Mouse (Mus musculus): ENCODE results near the gene Tmem207. TPM values are rescaled to one million over a fixed set of nuclear protein-coding genes. Genes with fewer than 3 reads are reported as not detected.

Gene Tmem207
- total and polyA plus RNA-seq, 3 experiments, result 0.16 TPM; not detected in 2

GRCm38 (mm10) chr16:26558797-26559196, 32.2 kb upstream of the Tmem207 start:
- Histone ChIP-seq H3K4me1 (ENCODE audit: insufficient read depth, low read depth, low read length) (no peaks in the 10 kb centered on the region), H3K27me3 (ENCODE audit: insufficient read depth, low read length) (no peaks in the 10 kb centered on the region), H3K36me3 (replicated peaks) (no peaks in the 10 kb centered on the region), H3K9me3 (replicated peaks) (no peaks in the 10 kb centered on the region), H3K4me3 (ENCODE audit: low read depth, low read length) (no peak overlapping the region)
- ATAC-seq (ENCODE audit: extremely low read depth, insufficient number of reproducible peaks, low FRiP score, poor library complexity, severe bottlenecking) (no peak), DNase-seq (ENCODE audit: low spot score) (no peak)
- TF ChIP-seq CTCF (IDR thresholded peaks at IDR 0.05; ENCODE audit: low read depth, low read length), result no peak
- no peak for TF ChIP-seq GATA1 (IDR thresholded peaks at IDR 0.05; ENCODE audit: borderline replicate concordance, low read length)
- TF ChIP-seq POLR2AphosphoS5 (IDR thresholded peaks at IDR 0.05; ENCODE audit: insufficient replicate concordance, low read depth, low read length), result no peak
- no peak for TF ChIP-seq GATA2 (IDR thresholded peaks at IDR 0.05; ENCODE audit: borderline replicate concordance, low read depth, low read length)
- TF ChIP-seq TAL1 (conservative IDR thresholded peaks at IDR 0.05; ENCODE audit: low read depth, low read length), result no peak

GRCm38 (mm10) chr16:26552234-26552633, 25.7 kb upstream of the Tmem207 start:
- DNase-seq (ENCODE audit: low spot score) (no peak), ATAC-seq (ENCODE audit: extremely low read depth, insufficient number of reproducible peaks, low FRiP score, poor library complexity, severe bottlenecking) (no peak)
- Histone ChIP-seq H3K27me3 (ENCODE audit: insufficient read depth, low read length) (no peaks in the 10 kb centered on the region), H3K9me3 (replicated peaks) (no peaks in the 10 kb centered on the region), H3K36me3 (replicated peaks) (no peaks in the 10 kb centered on the region), H3K4me1 (ENCODE audit: insufficient read depth, low read depth, low read length) (no peaks in the 10 kb centered on the region), H3K4me3 (ENCODE audit: low read depth, low read length) (no peak overlapping the region)
- no peak for TF ChIP-seq GATA1 (IDR thresholded peaks at IDR 0.05; ENCODE audit: borderline replicate concordance, low read length)
- no peak for TF ChIP-seq CTCF (IDR thresholded peaks at IDR 0.05; ENCODE audit: low read depth, low read length)
- no peak for TF ChIP-seq GATA2 (IDR thresholded peaks at IDR 0.05; ENCODE audit: borderline replicate concordance, low read depth, low read length)
- no peak for TF ChIP-seq TAL1 (conservative IDR thresholded peaks at IDR 0.05; ENCODE audit: low read depth, low read length)
- no peak for TF ChIP-seq POLR2AphosphoS5 (IDR thresholded peaks at IDR 0.05; ENCODE audit: insufficient replicate concordance, low read depth, low read length)

GRCm38 (mm10) chr16:26549221-26549620, 22.7 kb upstream of the Tmem207 start:
- Histone ChIP-seq H3K4me1 (ENCODE audit: insufficient read depth, low read depth, low read length) (no peaks in the 10 kb centered on the region), H3K36me3 (replicated peaks) (no peaks in the 10 kb centered on the region), H3K9me3 (replicated peaks) (no peaks in the 10 kb centered on the region), H3K27me3 (ENCODE audit: insufficient read depth, low read length) (no peaks in the 10 kb centered on the region), H3K4me3 (ENCODE audit: low read depth, low read length) (no peak overlapping the region)
- ATAC-seq (ENCODE audit: extremely low read depth, insufficient number of reproducible peaks, low FRiP score, poor library complexity, severe bottlenecking), result no peak
- no peak for DNase-seq (ENCODE audit: low spot score)
- no peak for TF ChIP-seq GATA2 (IDR thresholded peaks at IDR 0.05; ENCODE audit: borderline replicate concordance, low read depth, low read length)
- no peak for TF ChIP-seq CTCF (IDR thresholded peaks at IDR 0.05; ENCODE audit: low read depth, low read length)
- no peak for TF ChIP-seq POLR2AphosphoS5 (IDR thresholded peaks at IDR 0.05; ENCODE audit: insufficient replicate concordance, low read depth, low read length)
- no peak for TF ChIP-seq GATA1 (IDR thresholded peaks at IDR 0.05; ENCODE audit: borderline replicate concordance, low read length)
- no peak for TF ChIP-seq TAL1 (conservative IDR thresholded peaks at IDR 0.05; ENCODE audit: low read depth, low read length)

- Histone ChIP-seq H3K36me3 (replicated peaks) (no peaks in the 10 kb centered on the region), H3K9me3 (replicated peaks) (no peaks in the 10 kb centered on the region), H3K27me3 (ENCODE audit: insufficient read depth, low read length) (no peaks in the 10 kb centered on the region), H3K4me1 (ENCODE audit: insufficient read depth, low read depth, low read length) (no peaks in the 10 kb centered on the region), H3K4me3 (ENCODE audit: low read depth, low read length) (no peak overlapping the region)
- TF ChIP-seq CTCF (IDR thresholded peaks at IDR 0.05; ENCODE audit: low read depth, low read length) (no peak), GATA2 (IDR thresholded peaks at IDR 0.05; ENCODE audit: borderline replicate concordance, low read depth, low read length) (no peak)
- ATAC-seq (ENCODE audit: extremely low read depth, insufficient number of reproducible peaks, low FRiP score, poor library complexity, severe bottlenecking) (no peak), DNase-seq (ENCODE audit: low spot score) (no peak)
These were observed 20.3 kb upstream of the Tmem207 start for GRCm38 (mm10) chr16:26546879-26547206.

- DNase-seq (ENCODE audit: low spot score) (no peak), ATAC-seq (ENCODE audit: extremely low read depth, insufficient number of reproducible peaks, low FRiP score, poor library complexity, severe bottlenecking) (no peak)
- no peaks in the 10 kb centered on the region for H3K27me3 ChIP-seq (ENCODE audit: insufficient read depth, low read length)
- no peak overlapping the region for H3K4me3 ChIP-seq (ENCODE audit: low read depth, low read length)
- no peaks in the 10 kb centered on the region for H3K4me1 ChIP-seq (ENCODE audit: insufficient read depth, low read depth, low read length)
- no peaks in the 10 kb centered on the region for H3K36me3 ChIP-seq (replicated peaks)
- H3K9me3 ChIP-seq (replicated peaks), result no peaks in the 10 kb centered on the region
- TF ChIP-seq GATA1 (IDR thresholded peaks at IDR 0.05; ENCODE audit: borderline replicate concordance, low read length), result no peak
- no peak for TF ChIP-seq CTCF (IDR thresholded peaks at IDR 0.05; ENCODE audit: low read depth, low read length)
- no peak for TF ChIP-seq TAL1 (conservative IDR thresholded peaks at IDR 0.05; ENCODE audit: low read depth, low read length)
- TF ChIP-seq POLR2AphosphoS5 (IDR thresholded peaks at IDR 0.05; ENCODE audit: insufficient replicate concordance, low read depth, low read length), result no peak
These were observed 19.8 kb upstream of the Tmem207 start for GRCm38 (mm10) chr16:26546170-26546878.

- TF ChIP-seq CTCF (IDR thresholded peaks at IDR 0.05; ENCODE audit: low read depth, low read length), result no peak
- no peak for TF ChIP-seq POLR2AphosphoS5 (IDR thresholded peaks at IDR 0.05; ENCODE audit: insufficient replicate concordance, low read depth, low read length)
- Histone ChIP-seq H3K4me1 (ENCODE audit: insufficient read depth, low read depth, low read length) (no peaks in the 10 kb centered on the region), H3K27me3 (ENCODE audit: insufficient read depth, low read length) (no peaks in the 10 kb centered on the region), H3K36me3 (replicated peaks) (no peaks in the 10 kb centered on the region), H3K9me3 (replicated peaks) (no peaks in the 10 kb centered on the region), H3K4me3 (ENCODE audit: low read depth, low read length) (no peak overlapping the region)
- ATAC-seq (ENCODE audit: extremely low read depth, insufficient number of reproducible peaks, low FRiP score, poor library complexity, severe bottlenecking) (no peak), DNase-seq (ENCODE audit: low spot score) (no peak)
These were observed 5.7 kb upstream of the Tmem207 start for GRCm38 (mm10) chr16:26532287-26532686.

GRCm38 (mm10) chr16:26530451-26530850, 3.9 kb upstream of the Tmem207 start:
- no peaks in the 10 kb centered on the region for H3K9me3 ChIP-seq (replicated peaks)
- ATAC-seq (ENCODE audit: extremely low read depth, insufficient number of reproducible peaks, low FRiP score, poor library complexity, severe bottlenecking), result no peak

More at GRCm38 (mm10) chr16:26530451-26530850, 3.9 kb upstream of the Tmem207 start:
- Histone ChIP-seq H3K27me3 (ENCODE audit: insufficient read depth, low read length) (no peaks in the 10 kb centered on the region), H3K4me1 (ENCODE audit: insufficient read depth, low read depth, low read length) (no peaks in the 10 kb centered on the region), H3K36me3 (replicated peaks) (no peaks in the 10 kb centered on the region), H3K4me3 (ENCODE audit: low read depth, low read length) (no peak overlapping the region)
- TF ChIP-seq TAL1 (conservative IDR thresholded peaks at IDR 0.05; ENCODE audit: low read depth, low read length) (no peak), GATA2 (IDR thresholded peaks at IDR 0.05; ENCODE audit: borderline replicate concordance, low read depth, low read length) (no peak), GATA1 (IDR thresholded peaks at IDR 0.05; ENCODE audit: borderline replicate concordance, low read length) (no peak), POLR2AphosphoS5 (IDR thresholded peaks at IDR 0.05; ENCODE audit: insufficient replicate concordance, low read depth, low read length) (no peak), CTCF (IDR thresholded peaks at IDR 0.05; ENCODE audit: low read depth, low read length) (no peak)
- no peak for DNase-seq (ENCODE audit: low spot score)
